Mouse (Mus musculus) kidney, postnatal 25 days (tissue): ENCODE results near the gene Agpat2.

ENCODE experiments used
- DNase-seq, 2 experiments: peaks; one replicate each; pipeline ENCODE4 v3.0.0; 2021; ENCODE audit warnings: mixed read lengths in 2 of 2

Agpat2 gene

GRCm38 (mm10) chr2:26625419-26625818 lies 21.2 kb upstream of the Agpat2 start:
- no peak for DNase-seq

- no peak for DNase-seq
Measured at GRCm38 (mm10) chr2:26622984-26623383, 18.8 kb upstream of the Agpat2 start.

- DNase-seq = no peak
Measured at GRCm38 (mm10) chr2:26621246-26621645, 17.0 kb upstream of the Agpat2 start.

GRCm38 (mm10) chr2:26617928-26618327 lies 13.7 kb upstream of the Agpat2 start:
- no peak for DNase-seq

- DNase-seq = no peak
Measured at GRCm38 (mm10) chr2:26617331-26617730, 13.1 kb upstream of the Agpat2 start.

GRCm38 (mm10) chr2:26615459-26616124 lies 11.4 kb upstream of the Agpat2 start:
- no peak for DNase-seq

- DNase-seq = no peak
Measured at GRCm38 (mm10) chr2:26614903-26615302, 10.7 kb upstream of the Agpat2 start.

- DNase-seq = no peak
Measured at GRCm38 (mm10) chr2:26611896-26612295, 7.7 kb upstream of the Agpat2 start.

GRCm38 (mm10) chr2:26611054-26611453 lies 6.8 kb upstream of the Agpat2 start:
- DNase-seq = no peak

- no peak for DNase-seq
Measured at GRCm38 (mm10) chr2:26610526-26610925, 6.3 kb upstream of the Agpat2 start.

GRCm38 (mm10) chr2:26609261-26609661 lies 5.0 kb upstream of the Agpat2 start:
- peak in 1 of 2 experiments; percentile 33 for DNase-seq

GRCm38 (mm10) chr2:26608781-26609180 lies 4.6 kb upstream of the Agpat2 start:
- DNase-seq = no peak

- DNase-seq = peak in 1 of 2 experiments; percentile 71
Measured at GRCm38 (mm10) chr2:26607056-26607910, 3.1 kb upstream of the Agpat2 start.

GRCm38 (mm10) chr2:26606579-26606978 lies 2.4 kb upstream of the Agpat2 start:
- DNase-seq = no peak

GRCm38 (mm10) chr2:26605331-26605730 lies 1.1 kb upstream of the Agpat2 start:
- no peak for DNase-seq

- DNase-seq = no peak
Measured at GRCm38 (mm10) chr2:26603159-26603558, 1.1 kb downstream of the Agpat2 start.

GRCm38 (mm10) chr2:26602631-26603030 lies 1.6 kb downstream of the Agpat2 start:
- no peak for DNase-seq

- no peak for DNase-seq
Measured at GRCm38 (mm10) chr2:26601595-26601994, 2.6 kb downstream of the Agpat2 start.

GRCm38 (mm10) chr2:26600664-26601063 lies 3.6 kb downstream of the Agpat2 start:
- DNase-seq = peak in 1 of 2 experiments; percentile 36

- DNase-seq = peak in 1 of 2 experiments; percentile 64
Measured at GRCm38 (mm10) chr2:26599965-26600364, 4.3 kb downstream of the Agpat2 start.

- no peak for DNase-seq
Measured at GRCm38 (mm10) chr2:26598462-26598861, 5.8 kb downstream of the Agpat2 start.

GRCm38 (mm10) chr2:26597810-26598209 lies 6.4 kb downstream of the Agpat2 start:
- no peak for DNase-seq

GRCm38 (mm10) chr2:26596898-26597297 lies 7.3 kb downstream of the Agpat2 start:
- DNase-seq = peak in 1 of 2 experiments; percentile 33
